Mouse (Mus musculus) neural tube, embryonic 15.5 days (tissue): ENCODE data around the gene Col27a1. TPM values are rescaled to one million over a fixed set of nuclear protein-coding genes. Genes with fewer than 3 reads are reported as not detected.

Source experiments
- ATAC-seq: fragments of 200-750 bp; cut with Nextera tagmentation; 2 replicates; pipeline ENCODE4 v1.8.0; 2017; ENCODE audit warnings: mild to moderate bottlenecking, moderate TSS enrichment, moderate library complexity; ENCODE audit not compliant: low FRiP score
- H3K27ac ChIP-seq: fragments of 300-500 bp; sonication (generic); replicated peaks from 2 replicates; pipeline ENCODE4 v1.5.1; 2015; ENCODE audit warnings: mild to moderate bottlenecking, inconsistent platforms
- H3K27me3 ChIP-seq: fragments of 300-500 bp; sonication (generic); replicated peaks from 2 replicates; pipeline ENCODE4 v1.6.1; 2015; ENCODE audit warnings: inconsistent platforms
- H3K36me3 ChIP-seq: fragments of 300-500 bp; sonication (generic); 2 replicates; pipeline ENCODE4 v1.6.1; 2015; ENCODE audit warnings: inconsistent platforms
- H3K4me1 ChIP-seq: fragments of 300-500 bp; sonication (generic); 2 replicates; pipeline ENCODE4 v1.6.1; 2015; ENCODE audit warnings: inconsistent platforms
- H3K4me2 ChIP-seq: fragments of 300-500 bp; sonication (generic); 2 replicates; pipeline ENCODE4 v1.6.1; 2015; ENCODE audit warnings: inconsistent platforms, mild to moderate bottlenecking, moderate library complexity
- H3K4me3 ChIP-seq: fragments of 300-500 bp; sonication (generic); replicated peaks from 2 replicates; pipeline ENCODE4 v1.5.1; 2015; ENCODE audit warnings: mild to moderate bottlenecking, inconsistent platforms
- H3K9ac ChIP-seq: fragments of 300-500 bp; sonication (generic); replicated peaks from 2 replicates; pipeline ENCODE4 v1.6.1; 2015; ENCODE audit warnings: mild to moderate bottlenecking, inconsistent platforms
- H3K9me3 ChIP-seq: fragments of 300-500 bp; sonication (generic); replicated peaks from 2 replicates; pipeline ENCODE4 v1.6.1; 2016; ENCODE audit warnings: inconsistent platforms
- WGBS: fragments of 180-500 bp; shearing (Covaris S2); methylation state at CpG from one replicate; pipeline ENCODE4 v1.1.7; 2015; ENCODE audit warnings: mixed read lengths; 5-methylcytosine and 5-hydroxymethylcytosine counted together
- polyA plus RNA-seq: library from polyadenylated mRNA; unstranded; fragments of >200 nt; fragmentation: Nextera tagmentation; extraction: Ambion mirVana; gene quantifications from 2 replicates; pipeline ENCODE4 v1.2.1, GENCODE M21; 2015

The Col27a1 gene
- polyA plus RNA-seq, 1 experiment from 2014 or later: 2.8 TPM

GRCm38 (mm10) chr4:63355877-63356665 is 142.3 kb downstream of the Col27a1 start, which contains the start of gene Orm3:
Gene Orm3 (plus strand): TSS chr4:63356162.
- Histone ChIP-seq H3K9ac (no peak within 1 kb of the TSS), H3K9me3 (no peaks in the 10 kb centered on the region), H3K4me3 (no peak within 1 kb of the TSS), H3K4me1 (no peaks in the 10 kb centered on the region), H3K4me2 (no peak within 1 kb of the TSS), H3K36me3 (no peaks in the 10 kb centered on the region), H3K27ac (no peak within 1 kb of the TSS), H3K27me3 (no peaks in the 10 kb centered on the region)
- 82% methylated on average over 4 of the region's 4 CpGs for WGBS
- no peak for ATAC-seq

- 63% methylated on average over 2 of the region's 2 CpGs for WGBS
- no peaks in the 10 kb centered on the region for H3K27me3 ChIP-seq
- H3K27ac ChIP-seq: no peak overlapping the region
- ATAC-seq: no peak
- H3K4me1 ChIP-seq: no peaks in the 10 kb centered on the region
- H3K4me3 ChIP-seq: no peak overlapping the region
- no peak overlapping the region for H3K9ac ChIP-seq
- H3K36me3 ChIP-seq: no peaks in the 10 kb centered on the region
- no peaks in the 10 kb centered on the region for H3K9me3 ChIP-seq
- H3K4me2 ChIP-seq: no peak overlapping the region
Measured at GRCm38 (mm10) chr4:63356981-63357570, 143.3 kb downstream of the Col27a1 start.

GRCm38 (mm10) chr4:63359861-63360260 is 146.1 kb downstream of the Col27a1 start:
- H3K36me3 ChIP-seq: no peaks in the 10 kb centered on the region
- H3K4me3 ChIP-seq: no peak overlapping the region
- ATAC-seq: no peak
- H3K4me2 ChIP-seq: no peak overlapping the region
- no peaks in the 10 kb centered on the region for H3K27me3 ChIP-seq
- no peaks in the 10 kb centered on the region for H3K9me3 ChIP-seq
- 64% methylated on average over 6 of the region's 6 CpGs for WGBS
- H3K9ac ChIP-seq: no peak overlapping the region
- H3K4me1 ChIP-seq: no peaks in the 10 kb centered on the region
- no peak overlapping the region for H3K27ac ChIP-seq

GRCm38 (mm10) chr4:63362150-63362549 is 148.3 kb downstream of the Col27a1 start, which contains the start of gene Orm2:
Gene Orm2 (plus strand): TSS chr4:63362449.
- 87% methylated on average over 5 of the region's 5 CpGs for WGBS

GRCm38 (mm10) chr4:63368577-63368976 is 154.8 kb downstream of the Col27a1 start:
- 17% methylated on average over 4 of the region's 4 CpGs for whole genome bisulfite sequencing
- Histone ChIP-seq H3K36me3 (no peaks in the 10 kb centered on the region), H3K4me3 (no peak overlapping the region), H3K27ac (no peak overlapping the region), H3K27me3 (no peaks in the 10 kb centered on the region), H3K4me2 (no peak overlapping the region), H3K4me1 (peaks cover 6% of the 10 kb centered on the region; the same call in 1 of the 2 replicates), H3K9ac (no peak overlapping the region), H3K9me3 (no peaks in the 10 kb centered on the region)
- ATAC-seq: peak; percentile 27; the same call in 1 of the 2 replicates

More at GRCm38 (mm10) chr4:63362150-63362549, 148.3 kb downstream of the Col27a1 start, which contains the start of gene Orm2:
- no peak within 1 kb of the TSS for H3K4me3 ChIP-seq
- no peak for ATAC-seq
- H3K27me3 ChIP-seq: no peaks in the 10 kb centered on the region
- no peaks in the 10 kb centered on the region for H3K36me3 ChIP-seq
- no peak within 1 kb of the TSS for H3K27ac ChIP-seq
- H3K9ac ChIP-seq: no peak within 1 kb of the TSS
- H3K9me3 ChIP-seq: no peaks in the 10 kb centered on the region
- no peaks in the 10 kb centered on the region for H3K4me1 ChIP-seq
- no peak within 1 kb of the TSS for H3K4me2 ChIP-seq

- no peak for ATAC-seq
- Histone ChIP-seq H3K36me3 (no peaks in the 10 kb centered on the region), H3K27ac (no peak overlapping the region), H3K9ac (no peak overlapping the region), H3K4me2 (no peak overlapping the region), H3K9me3 (no peaks in the 10 kb centered on the region), H3K4me1 (peaks cover 6% of the 10 kb centered on the region; the same call in 1 of the 2 replicates), H3K27me3 (no peaks in the 10 kb centered on the region), H3K4me3 (no peak overlapping the region)
- 30% methylated on average over 7 of the region's 7 CpGs for WGBS
Measured at GRCm38 (mm10) chr4:63370897-63371296, 157.1 kb downstream of the Col27a1 start.

GRCm38 (mm10) chr4:63371890-63372289 is 158.1 kb downstream of the Col27a1 start:
- no peak overlapping the region for H3K9ac ChIP-seq
- H3K27ac ChIP-seq: no peak overlapping the region
- no peak for ATAC-seq
- no peaks in the 10 kb centered on the region for H3K36me3 ChIP-seq
- H3K4me2 ChIP-seq: no peak overlapping the region
- H3K27me3 ChIP-seq: no peaks in the 10 kb centered on the region
- WGBS: 69% methylated on average over 3 of the region's 3 CpGs
- H3K9me3 ChIP-seq: no peaks in the 10 kb centered on the region
- H3K4me3 ChIP-seq: no peak overlapping the region
- H3K4me1 ChIP-seq: peaks cover 6% of the 10 kb centered on the region; the same call in 1 of the 2 replicates

- Histone ChIP-seq H3K9ac (no peak overlapping the region), H3K27me3 (no peaks in the 10 kb centered on the region), H3K4me2 (no peak overlapping the region), H3K4me1 (no peaks in the 10 kb centered on the region), H3K9me3 (no peaks in the 10 kb centered on the region), H3K36me3 (no peaks in the 10 kb centered on the region), H3K4me3 (no peak overlapping the region), H3K27ac (no peak overlapping the region)
- WGBS: 92% methylated on average over 8 of the region's 8 CpGs
- ATAC-seq: no peak
Measured at GRCm38 (mm10) chr4:63373404-63373803, 159.6 kb downstream of the Col27a1 start.

GRCm38 (mm10) chr4:63374331-63374730 is 160.5 kb downstream of the Col27a1 start:
- no peak overlapping the region for H3K9ac ChIP-seq
- peaks cover 3% of the 10 kb centered on the region; the same call in 1 of the 2 replicates for H3K36me3 ChIP-seq
- no peaks in the 10 kb centered on the region for H3K4me1 ChIP-seq
- no peak overlapping the region for H3K4me2 ChIP-seq
- H3K27me3 ChIP-seq: no peaks in the 10 kb centered on the region
- no peak overlapping the region for H3K27ac ChIP-seq
- no peak for ATAC-seq
- H3K4me3 ChIP-seq: no peak overlapping the region
- H3K9me3 ChIP-seq: no peaks in the 10 kb centered on the region
- WGBS: 87% methylated on average over 12 of the region's 12 CpGs

- Histone ChIP-seq H3K36me3 (peaks cover 12% of the 10 kb centered on the region; the same call in 1 of the 2 replicates), H3K9me3 (no peaks in the 10 kb centered on the region), H3K27me3 (no peaks in the 10 kb centered on the region), H3K4me3 (no peak overlapping the region), H3K4me1 (no peaks in the 10 kb centered on the region), H3K4me2 (no peak overlapping the region), H3K27ac (no peak overlapping the region), H3K9ac (no peak overlapping the region)
- peak; percentile 56 for ATAC-seq
- WGBS: 45% methylated on average over 1 of the region's 1 CpGs
Measured at GRCm38 (mm10) chr4:63375367-63375766, 161.6 kb downstream of the Col27a1 start.

GRCm38 (mm10) chr4:63377483-63377882 is 163.7 kb downstream of the Col27a1 start:
- Histone ChIP-seq H3K9me3 (no peaks in the 10 kb centered on the region), H3K4me3 (no peak overlapping the region), H3K4me1 (no peaks in the 10 kb centered on the region), H3K4me2 (no peak overlapping the region), H3K27me3 (no peaks in the 10 kb centered on the region), H3K9ac (no peak overlapping the region), H3K27ac (no peak overlapping the region), H3K36me3 (peaks cover 17% of the 10 kb centered on the region)
- ATAC-seq: no peak
- WGBS: 66% methylated on average over 7 of the region's 7 CpGs
